Mouse (Mus musculus): ENCODE data around the gene Epb41l1. TPM values are rescaled to one million over a fixed set of nuclear protein-coding genes. Genes with fewer than 3 reads are reported as not detected.
A peak's percentile ranks its signal among the peaks of the same experiment; 100 is the strongest.

The Epb41l1 gene
- total RNA-seq, 2 experiments from 2014 or later: 20.5 TPM

GRCm38 (mm10) chr2:156425618-156426017 lies 4.9 kb downstream of the Epb41l1 start:
- DNase-seq: no peak

- no peak for DNase-seq
These were observed 5.4 kb downstream of the Epb41l1 start for GRCm38 (mm10) chr2:156426151-156426550.

GRCm38 (mm10) chr2:156429836-156430235 lies 9.1 kb downstream of the Epb41l1 start:
- no peak for DNase-seq

- no peak for DNase-seq
These were observed 9.6 kb downstream of the Epb41l1 start for GRCm38 (mm10) chr2:156430326-156430725.

- no peak for DNase-seq
These were observed 10.7 kb downstream of the Epb41l1 start for GRCm38 (mm10) chr2:156431409-156431808.

- no peak for DNase-seq
These were observed 11.4 kb downstream of the Epb41l1 start for GRCm38 (mm10) chr2:156432086-156432485.

- DNase-seq: peak; percentile 53
These were observed 12.5 kb downstream of the Epb41l1 start for GRCm38 (mm10) chr2:156432874-156433868.

GRCm38 (mm10) chr2:156437637-156438036 lies 16.9 kb downstream of the Epb41l1 start:
- DNase-seq: no peak

GRCm38 (mm10) chr2:156439666-156440462 lies 19.2 kb downstream of the Epb41l1 start:
- peak; percentile 47 for DNase-seq

- no peak for DNase-seq
These were observed 21.2 kb downstream of the Epb41l1 start for GRCm38 (mm10) chr2:156441909-156442308.

- DNase-seq: no peak
These were observed 22.6 kb downstream of the Epb41l1 start for GRCm38 (mm10) chr2:156443323-156443722.

- DNase-seq: no peak
These were observed 25.9 kb downstream of the Epb41l1 start for GRCm38 (mm10) chr2:156446489-156447035.

- no peak for DNase-seq
These were observed 26.9 kb downstream of the Epb41l1 start for GRCm38 (mm10) chr2:156447413-156448295.

- DNase-seq: no peak
These were observed 30.8 kb downstream of the Epb41l1 start for GRCm38 (mm10) chr2:156451225-156452148.

GRCm38 (mm10) chr2:156452149-156452536 lies 31.4 kb downstream of the Epb41l1 start:
- DNase-seq: no peak

GRCm38 (mm10) chr2:156453822-156454221 lies 33.1 kb downstream of the Epb41l1 start:
- peak; percentile 62 for DNase-seq

GRCm38 (mm10) chr2:156455508-156456108 lies 34.9 kb downstream of the Epb41l1 start:
- no peak for DNase-seq

- DNase-seq: no peak
These were observed 36.0 kb downstream of the Epb41l1 start for GRCm38 (mm10) chr2:156456386-156457342.

GRCm38 (mm10) chr2:156457343-156457717 lies 36.6 kb downstream of the Epb41l1 start:
- DNase-seq: peak; percentile 64
